Mouse (Mus musculus): Measurements from ENCODE around the gene Cdkl3. TPM values are rescaled to one million over a fixed set of nuclear protein-coding genes. Genes with fewer than 3 reads are reported as not detected.

Cdkl3 gene
- polyA plus RNA-seq, 1 experiment from 2014 or later, result 6.7 TPM

DNA sequence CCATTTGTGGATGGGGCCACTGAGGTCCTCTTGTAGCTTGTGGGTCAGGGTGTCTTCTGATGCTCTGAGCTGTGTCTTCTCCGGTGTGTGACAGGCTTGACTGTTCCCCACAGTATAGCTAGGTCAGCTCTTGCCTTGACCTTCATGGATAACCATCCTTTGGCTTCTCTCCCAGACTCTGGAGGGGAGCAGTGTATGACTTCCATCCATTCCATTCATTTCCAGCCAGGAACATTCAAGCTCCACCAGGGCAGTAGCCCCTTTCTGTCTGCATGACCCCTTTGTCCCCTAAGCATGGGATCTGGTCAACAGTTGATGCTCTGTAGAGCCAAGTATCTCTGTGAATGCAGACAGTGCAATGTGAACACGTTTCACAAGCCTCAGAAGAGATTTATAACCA, 93.6 kb downstream of the Cdkl3 start:
- Histone ChIP-seq H3K9me3 (replicated peaks; ENCODE audit: control insufficient read depth, low read length) (no peaks in the 10 kb centered on the region), H3K4me2 (ENCODE audit: low read depth, low read length) (peak overlapping the region; percentile 83), H3K4me1 (ENCODE audit: control insufficient read depth, insufficient read depth, low read length) (peaks cover 28% of the 10 kb centered on the region), H3K4me3 (replicated peaks; ENCODE audit: low read length) (no peak overlapping the region), H3K27ac (ENCODE audit: low read length) (peak overlapping the region; percentile 88), H3K27me3 (ENCODE audit: control insufficient read depth, insufficient read depth, low read length) (no peaks in the 10 kb centered on the region), H3K36me3 (ENCODE audit: control insufficient read depth, insufficient read depth, low read length) (no peaks in the 10 kb centered on the region), H3K9ac (ENCODE audit: low read length) (peak overlapping the region; percentile 76; the same call in 1 of the 2 replicates)
- ATAC-seq (ENCODE audit: insufficient read depth, low FRiP score), result no peak
- 72% methylated on average over 2 of the region's 2 CpGs for WGBS

GRCm38 (mm10) chr11:52098398-52098946, 94.5 kb downstream of the Cdkl3 start, which contains the start of gene Ppp2ca:
TSS of gene Ppp2ca (plus strand) at chr11:52098681.
- H3K4me2 ChIP-seq (ENCODE audit: low read depth, low read length), result peak within 1 kb of the TSS; percentile 85
- H3K4me1 ChIP-seq (ENCODE audit: control insufficient read depth, insufficient read depth, low read length), result peaks cover 28% of the 10 kb centered on the region
- peak; percentile 97 for ATAC-seq (ENCODE audit: insufficient read depth, low FRiP score)
- H3K27me3 ChIP-seq (ENCODE audit: control insufficient read depth, insufficient read depth, low read length), result no peaks in the 10 kb centered on the region
- H3K4me3 ChIP-seq (replicated peaks; ENCODE audit: low read length), result peak within 1 kb of the TSS; percentile 72
- no peaks in the 10 kb centered on the region for H3K9me3 ChIP-seq (replicated peaks; ENCODE audit: control insufficient read depth, low read length)
- WGBS, result under 1% methylated on average over 53 of the region's 53 CpGs
- peak within 1 kb of the TSS; percentile 100 for H3K9ac ChIP-seq (ENCODE audit: low read length)
- peak within 1 kb of the TSS; percentile 100 for H3K27ac ChIP-seq (ENCODE audit: low read length)
- H3K36me3 ChIP-seq (ENCODE audit: control insufficient read depth, insufficient read depth, low read length), result no peaks in the 10 kb centered on the region

GRCm38 (mm10) chr11:52099031-52099761, 95.2 kb downstream of the Cdkl3 start:
- H3K4me2 ChIP-seq (ENCODE audit: low read depth, low read length), result peak overlapping the region; percentile 85
- peaks cover 28% of the 10 kb centered on the region for H3K4me1 ChIP-seq (ENCODE audit: control insufficient read depth, insufficient read depth, low read length)
- 0% methylated on average over 67 of the region's 72 CpGs for WGBS
- H3K9me3 ChIP-seq (replicated peaks; ENCODE audit: control insufficient read depth, low read length), result no peaks in the 10 kb centered on the region
- H3K27ac ChIP-seq (ENCODE audit: low read length), result peak overlapping the region; percentile 100
- H3K27me3 ChIP-seq (ENCODE audit: control insufficient read depth, insufficient read depth, low read length), result no peaks in the 10 kb centered on the region
- no peaks in the 10 kb centered on the region for H3K36me3 ChIP-seq (ENCODE audit: control insufficient read depth, insufficient read depth, low read length)
- peak overlapping the region; percentile 100 for H3K9ac ChIP-seq (ENCODE audit: low read length)
- peak overlapping the region; percentile 72 for H3K4me3 ChIP-seq (replicated peaks; ENCODE audit: low read length)
- peak; percentile 73 for ATAC-seq (ENCODE audit: insufficient read depth, low FRiP score)

- Histone ChIP-seq H3K4me2 (ENCODE audit: low read depth, low read length) (peak overlapping the region; percentile 85), H3K27me3 (ENCODE audit: control insufficient read depth, insufficient read depth, low read length) (no peaks in the 10 kb centered on the region), H3K27ac (ENCODE audit: low read length) (peak overlapping the region; percentile 100), H3K4me3 (replicated peaks; ENCODE audit: low read length) (peak overlapping the region; percentile 72), H3K9ac (ENCODE audit: low read length) (peak overlapping the region; percentile 100), H3K36me3 (ENCODE audit: control insufficient read depth, insufficient read depth, low read length) (no peaks in the 10 kb centered on the region), H3K4me1 (ENCODE audit: control insufficient read depth, insufficient read depth, low read length) (peaks cover 31% of the 10 kb centered on the region), H3K9me3 (replicated peaks; ENCODE audit: control insufficient read depth, low read length) (no peaks in the 10 kb centered on the region)
- WGBS, result under 1% methylated on average over 7 of the region's 7 CpGs
- no peak for ATAC-seq (ENCODE audit: insufficient read depth, low FRiP score)
These were observed 95.8 kb downstream of the Cdkl3 start for GRCm38 (mm10) chr11:52099771-52100219.

DNA sequence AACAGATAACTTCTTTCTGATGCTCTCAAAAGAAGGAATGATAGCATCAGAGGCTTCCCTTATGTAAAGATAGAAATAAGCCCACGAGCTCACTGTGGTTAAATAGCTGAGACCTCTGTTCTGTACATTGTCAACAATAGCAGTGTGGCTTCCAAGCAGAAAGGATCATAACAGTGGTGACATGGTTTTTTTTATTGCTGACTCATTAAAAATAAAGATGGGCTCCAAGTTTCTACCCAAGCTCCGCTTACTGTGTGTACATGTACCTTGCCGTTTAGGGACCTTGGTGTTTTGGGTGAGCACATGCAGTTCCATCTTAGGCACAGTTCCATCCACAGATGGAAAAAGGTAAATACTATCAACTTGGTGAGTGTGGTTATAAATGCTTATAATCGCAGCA, 99.0 kb downstream of the Cdkl3 start:
- no peak overlapping the region for H3K4me2 ChIP-seq (ENCODE audit: low read depth, low read length)
- H3K4me3 ChIP-seq (replicated peaks; ENCODE audit: low read length), result no peak overlapping the region
- H3K9ac ChIP-seq (ENCODE audit: low read length), result no peak overlapping the region
- ATAC-seq (ENCODE audit: insufficient read depth, low FRiP score), result no peak
- H3K27ac ChIP-seq (ENCODE audit: low read length), result no peak overlapping the region
- 68% methylated on average over 4 of the region's 4 CpGs for WGBS
- no peaks in the 10 kb centered on the region for H3K36me3 ChIP-seq (ENCODE audit: control insufficient read depth, insufficient read depth, low read length)
- H3K4me1 ChIP-seq (ENCODE audit: control insufficient read depth, insufficient read depth, low read length), result peaks cover 27% of the 10 kb centered on the region
- no peaks in the 10 kb centered on the region for H3K9me3 ChIP-seq (replicated peaks; ENCODE audit: control insufficient read depth, low read length)
- H3K27me3 ChIP-seq (ENCODE audit: control insufficient read depth, insufficient read depth, low read length), result no peaks in the 10 kb centered on the region

DNA sequence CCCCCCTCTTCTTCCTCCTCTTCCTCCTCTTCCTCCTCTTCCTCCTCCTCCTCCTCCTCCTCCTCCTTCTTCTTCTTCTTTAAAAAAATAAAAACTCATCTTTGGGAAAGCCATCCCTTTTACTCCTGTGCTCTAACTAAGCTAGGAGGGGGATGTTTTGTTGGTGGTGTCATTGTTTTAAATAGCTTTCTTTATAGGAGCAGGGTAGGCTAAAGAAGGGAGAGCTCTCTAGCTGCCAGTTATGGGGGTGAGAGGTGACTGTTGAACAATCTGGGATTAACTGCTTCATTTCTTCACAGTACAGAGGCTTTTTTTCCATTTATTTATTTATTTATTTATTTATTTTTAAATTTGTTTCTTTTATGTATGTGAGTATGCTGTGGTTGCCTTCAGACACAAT, 101.5 kb downstream of the Cdkl3 start:
- H3K9ac ChIP-seq (ENCODE audit: low read length), result no peak overlapping the region
- H3K4me3 ChIP-seq (replicated peaks; ENCODE audit: low read length), result no peak overlapping the region
- no peak for ATAC-seq (ENCODE audit: insufficient read depth, low FRiP score)
- no peaks in the 10 kb centered on the region for H3K27me3 ChIP-seq (ENCODE audit: control insufficient read depth, insufficient read depth, low read length)
- H3K4me1 ChIP-seq (ENCODE audit: control insufficient read depth, insufficient read depth, low read length), result peaks cover 21% of the 10 kb centered on the region
- no peaks in the 10 kb centered on the region for H3K36me3 ChIP-seq (ENCODE audit: control insufficient read depth, insufficient read depth, low read length)
- H3K4me2 ChIP-seq (ENCODE audit: low read depth, low read length), result no peak overlapping the region
- H3K27ac ChIP-seq (ENCODE audit: low read length), result no peak overlapping the region
- H3K9me3 ChIP-seq (replicated peaks; ENCODE audit: control insufficient read depth, low read length), result no peaks in the 10 kb centered on the region

- Histone ChIP-seq H3K4me2 (ENCODE audit: low read depth, low read length) (no peak overlapping the region), H3K27me3 (ENCODE audit: control insufficient read depth, insufficient read depth, low read length) (no peaks in the 10 kb centered on the region), H3K9me3 (replicated peaks; ENCODE audit: control insufficient read depth, low read length) (no peaks in the 10 kb centered on the region), H3K9ac (ENCODE audit: low read length) (no peak overlapping the region), H3K4me3 (replicated peaks; ENCODE audit: low read length) (no peak overlapping the region), H3K4me1 (ENCODE audit: control insufficient read depth, insufficient read depth, low read length) (peaks cover 15% of the 10 kb centered on the region), H3K36me3 (ENCODE audit: control insufficient read depth, insufficient read depth, low read length) (no peaks in the 10 kb centered on the region), H3K27ac (ENCODE audit: low read length) (no peak overlapping the region)
- WGBS, result 85% methylated on average over 2 of the region's 2 CpGs
- ATAC-seq (ENCODE audit: insufficient read depth, low FRiP score), result no peak
These were observed 102.0 kb downstream of the Cdkl3 start for GRCm38 (mm10) chr11:52106037-52106436.

DNA sequence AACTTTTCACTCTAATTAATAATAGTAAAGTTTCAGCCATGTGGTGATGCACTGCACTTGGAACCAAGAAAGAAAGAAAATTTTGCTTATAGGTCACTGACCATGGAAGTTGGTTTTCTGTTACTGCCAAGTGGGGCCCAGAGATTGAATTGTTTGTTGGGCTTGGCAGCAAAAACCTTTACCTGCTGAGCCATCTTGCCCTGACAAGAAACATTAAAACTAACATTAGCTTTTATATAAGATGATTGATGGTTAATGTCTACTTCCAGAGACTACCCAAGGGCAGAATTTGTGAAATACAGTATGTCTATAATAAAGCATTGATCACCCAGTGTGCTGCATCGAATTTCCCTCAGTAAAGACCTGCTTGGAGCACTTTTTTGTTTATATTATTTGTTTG, 102.4 kb downstream of the Cdkl3 start:
- no peak overlapping the region for H3K4me3 ChIP-seq (replicated peaks; ENCODE audit: low read length)
- no peak for ATAC-seq (ENCODE audit: insufficient read depth, low FRiP score)

GRCm38 (mm10) chr11:52108796-52109195, 104.8 kb downstream of the Cdkl3 start:
- Histone ChIP-seq H3K9me3 (replicated peaks; ENCODE audit: control insufficient read depth, low read length) (no peaks in the 10 kb centered on the region), H3K27me3 (ENCODE audit: control insufficient read depth, insufficient read depth, low read length) (no peaks in the 10 kb centered on the region), H3K36me3 (ENCODE audit: control insufficient read depth, insufficient read depth, low read length) (no peaks in the 10 kb centered on the region), H3K4me1 (ENCODE audit: control insufficient read depth, insufficient read depth, low read length) (peaks cover 5% of the 10 kb centered on the region), H3K9ac (ENCODE audit: low read length) (no peak overlapping the region), H3K4me3 (replicated peaks; ENCODE audit: low read length) (no peak overlapping the region), H3K4me2 (ENCODE audit: low read depth, low read length) (no peak overlapping the region), H3K27ac (ENCODE audit: low read length) (no peak overlapping the region)
- 88% methylated on average over 5 of the region's 5 CpGs for WGBS
- no peak for ATAC-seq (ENCODE audit: insufficient read depth, low FRiP score)

More for the DNA sequence above, 102.4 kb downstream of the Cdkl3 start:
- WGBS, result 76% methylated on average over 1 of the region's 1 CpGs
- Histone ChIP-seq H3K4me2 (ENCODE audit: low read depth, low read length) (no peak overlapping the region), H3K9me3 (replicated peaks; ENCODE audit: control insufficient read depth, low read length) (no peaks in the 10 kb centered on the region), H3K27me3 (ENCODE audit: control insufficient read depth, insufficient read depth, low read length) (no peaks in the 10 kb centered on the region), H3K27ac (ENCODE audit: low read length) (no peak overlapping the region), H3K9ac (ENCODE audit: low read length) (no peak overlapping the region), H3K4me1 (ENCODE audit: control insufficient read depth, insufficient read depth, low read length) (peaks cover 11% of the 10 kb centered on the region), H3K36me3 (ENCODE audit: control insufficient read depth, insufficient read depth, low read length) (no peaks in the 10 kb centered on the region)

Measured in stomach, embryonic 16.5 days (tissue).